Mouse (Mus musculus): ENCODE results near the gene C2cd4b. TPM values are rescaled to one million over a fixed set of nuclear protein-coding genes. Genes with fewer than 3 reads are reported as not detected.

Gene C2cd4b
- polyA plus RNA-seq, 1 experiment from 2014 or later: not detected

DNA sequence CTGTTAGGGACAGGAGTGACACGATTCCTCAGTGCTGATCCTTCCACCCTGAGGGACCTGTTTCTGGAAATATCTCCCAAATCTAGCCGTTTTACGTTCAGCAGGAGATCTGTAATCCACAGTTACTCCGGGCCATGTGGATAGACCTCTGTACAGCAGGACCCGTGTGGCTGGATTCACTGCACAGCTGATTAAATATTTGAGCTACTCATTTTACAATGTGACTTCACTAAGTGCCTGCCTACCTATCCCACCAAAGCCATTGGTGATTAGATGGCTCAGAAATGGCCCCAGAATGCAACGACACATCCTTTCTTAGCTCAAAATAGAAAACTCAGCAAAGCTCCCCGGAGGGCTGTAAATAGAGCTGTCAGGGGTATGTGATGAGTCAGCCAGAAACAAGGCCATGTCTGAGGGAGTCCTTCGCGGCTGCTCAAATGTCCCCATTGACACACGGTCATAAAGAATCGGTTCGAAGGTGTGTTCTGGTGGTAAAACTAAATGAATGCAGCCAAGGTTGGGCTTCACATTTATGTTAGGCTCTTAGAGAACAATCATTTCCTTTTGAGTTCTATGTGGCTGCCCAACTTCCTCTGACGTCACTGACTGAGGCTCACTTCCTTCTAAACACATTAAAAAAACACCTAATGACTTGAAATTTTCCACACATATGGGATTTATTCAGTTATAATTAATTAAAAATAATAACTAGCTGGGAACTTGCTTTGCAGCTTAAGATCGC is 40.0 kb downstream of the C2cd4b start:
- no peak for ATAC-seq (ENCODE audit: insufficient read depth)
- Histone ChIP-seq H3K36me3 (replicated peaks) (no peaks in the 10 kb centered on the region), H3K4me3 (replicated peaks) (no peak overlapping the region), H3K9me3 (replicated peaks) (no peaks in the 10 kb centered on the region), H3K27ac (replicated peaks) (no peak overlapping the region), H3K27me3 (peaks cover 8% of the 10 kb centered on the region), H3K4me2 (no peak overlapping the region), H3K9ac (no peak overlapping the region), H3K4me1 (replicated peaks) (no peaks in the 10 kb centered on the region)
- WGBS (ENCODE audit: insufficient replicate concordance): 46% methylated on average over 14 of the region's 14 CpGs

DNA sequence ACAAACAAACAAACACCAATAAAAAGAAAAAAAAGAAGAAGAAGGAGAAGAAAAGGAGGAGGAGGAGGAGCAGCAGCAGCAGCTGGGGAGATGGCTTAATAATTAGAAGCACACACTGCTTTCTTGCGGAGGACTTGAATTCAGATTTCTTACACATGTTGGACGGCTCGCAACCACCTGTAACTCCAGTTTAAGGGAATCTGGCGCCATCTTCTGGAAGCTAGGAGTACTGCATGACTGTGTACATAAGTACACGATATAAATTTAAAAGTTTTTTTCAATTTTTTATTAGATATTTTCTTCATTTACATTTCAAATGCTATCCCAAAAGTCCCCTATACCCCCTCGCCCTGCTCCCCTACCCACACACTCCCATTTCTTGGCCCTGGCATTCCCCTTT is 43.0 kb downstream of the C2cd4b start:
- 22% methylated on average over 6 of the region's 6 CpGs for WGBS (ENCODE audit: insufficient replicate concordance)
- no peaks in the 10 kb centered on the region for H3K4me1 ChIP-seq (replicated peaks)
- H3K4me2 ChIP-seq: no peak overlapping the region
- ATAC-seq (ENCODE audit: insufficient read depth): no peak
- H3K27me3 ChIP-seq: peaks cover 3% of the 10 kb centered on the region; the same call in 1 of the 2 replicates
- H3K9ac ChIP-seq: no peak overlapping the region
- H3K36me3 ChIP-seq (replicated peaks): no peaks in the 10 kb centered on the region
- no peaks in the 10 kb centered on the region for H3K9me3 ChIP-seq (replicated peaks)
- H3K27ac ChIP-seq (replicated peaks): no peak overlapping the region
- H3K4me3 ChIP-seq (replicated peaks): no peak overlapping the region

DNA sequence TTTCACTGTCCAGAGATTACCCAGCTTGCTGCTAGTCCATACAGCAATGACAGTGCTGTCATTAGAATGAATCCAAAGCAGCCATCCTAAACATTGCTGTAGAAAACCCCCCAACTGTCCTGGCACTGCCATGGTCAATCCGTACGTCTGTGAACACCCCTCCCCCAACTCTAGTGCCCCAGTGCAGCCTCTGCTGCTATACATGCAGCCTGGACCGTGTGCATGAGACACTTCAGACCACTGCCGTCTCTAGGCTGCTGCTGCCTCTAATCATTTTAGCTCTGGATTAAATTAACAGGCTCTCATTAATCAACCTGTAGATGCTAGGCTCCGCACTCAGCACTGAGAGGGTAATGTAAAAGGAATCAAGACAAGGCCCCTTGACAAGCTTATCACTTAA is 47.8 kb downstream of the C2cd4b start:
- Histone ChIP-seq H3K36me3 (replicated peaks) (no peaks in the 10 kb centered on the region), H3K4me1 (replicated peaks) (no peaks in the 10 kb centered on the region), H3K9ac (no peak overlapping the region), H3K4me2 (no peak overlapping the region), H3K27me3 (no peaks in the 10 kb centered on the region; the same call in 1 of the 2 replicates), H3K9me3 (replicated peaks) (no peaks in the 10 kb centered on the region), H3K4me3 (replicated peaks) (no peak overlapping the region), H3K27ac (replicated peaks) (no peak overlapping the region)
- ATAC-seq (ENCODE audit: insufficient read depth): no peak
- 64% methylated on average over 5 of the region's 5 CpGs for WGBS (ENCODE audit: insufficient replicate concordance)

DNA sequence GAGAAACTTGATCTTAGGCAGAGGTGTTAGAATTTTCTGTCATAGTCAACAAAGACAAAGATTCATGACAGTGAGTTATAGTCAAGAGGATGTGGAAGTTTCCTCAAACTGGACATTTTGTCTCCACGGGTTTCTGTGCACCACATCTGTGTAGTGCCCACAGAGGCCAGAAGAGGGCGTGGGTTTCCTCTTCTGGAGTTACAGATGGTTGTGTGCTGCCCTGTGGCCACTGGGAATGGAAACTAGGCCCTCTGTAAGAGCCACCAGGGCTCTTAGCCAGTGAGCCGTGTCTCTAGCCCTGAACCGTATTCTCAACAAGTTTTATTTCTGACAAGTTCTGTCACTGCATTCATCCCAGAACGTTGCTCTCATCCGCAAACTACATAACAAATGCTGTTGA is 51.3 kb downstream of the C2cd4b start:
- Histone ChIP-seq H3K36me3 (replicated peaks) (no peaks in the 10 kb centered on the region), H3K4me2 (no peak overlapping the region), H3K27me3 (no peaks in the 10 kb centered on the region), H3K4me3 (replicated peaks) (no peak overlapping the region), H3K27ac (replicated peaks) (no peak overlapping the region), H3K9ac (no peak overlapping the region), H3K9me3 (replicated peaks) (no peaks in the 10 kb centered on the region), H3K4me1 (replicated peaks) (0 out of 2 replicates have a peak, but pooled peaks cover 3% of the 10 kb centered on the region)
- 57% methylated on average over 6 of the region's 6 CpGs for WGBS (ENCODE audit: insufficient replicate concordance)
- no peak for ATAC-seq (ENCODE audit: insufficient read depth)

Small RNA genes lying within 50 kb of the gene (microRNA-seq; reads per million reads assigned to microRNA genes)
- gene Mir7241 (not detected), gene Mir7242 (not detected)

Other genes starting within 250 kb of the C2cd4b start
- 2.7 and 3.1 TPM in 2 replicates for gene Tln2, start 199.7 kb upstream of the C2cd4b start, polyA plus RNA-seq (2015; fragmentation: Nextera tagmentation; extraction: Ambion mirVana)
- gene C2cd4a, start 72.9 kb downstream of the C2cd4b start, polyA plus RNA-seq (2015; fragmentation: Nextera tagmentation; extraction: Ambion mirVana): 0.74 and 1.2 TPM in 2 replicates
- 4.3 and 4.4 TPM in 2 replicates for gene Vps13c, start 81.0 kb downstream of the C2cd4b start, polyA plus RNA-seq (2015; fragmentation: Nextera tagmentation; extraction: Ambion mirVana)